Mouse (Mus musculus): ENCODE data around the gene Gnaz. TPM values are rescaled to one million over a fixed set of nuclear protein-coding genes. Genes with fewer than 3 reads are reported as not detected.

The Gnaz gene
- total RNA-seq (2015; ENCODE audit: low replicate concordance) = 0.63 TPM in 1 of 2 replicates, not detected in the other
- total RNA-seq (2017; ENCODE audit: low replicate concordance) = 0.51 and 0.70 TPM in 2 replicates

DNA sequence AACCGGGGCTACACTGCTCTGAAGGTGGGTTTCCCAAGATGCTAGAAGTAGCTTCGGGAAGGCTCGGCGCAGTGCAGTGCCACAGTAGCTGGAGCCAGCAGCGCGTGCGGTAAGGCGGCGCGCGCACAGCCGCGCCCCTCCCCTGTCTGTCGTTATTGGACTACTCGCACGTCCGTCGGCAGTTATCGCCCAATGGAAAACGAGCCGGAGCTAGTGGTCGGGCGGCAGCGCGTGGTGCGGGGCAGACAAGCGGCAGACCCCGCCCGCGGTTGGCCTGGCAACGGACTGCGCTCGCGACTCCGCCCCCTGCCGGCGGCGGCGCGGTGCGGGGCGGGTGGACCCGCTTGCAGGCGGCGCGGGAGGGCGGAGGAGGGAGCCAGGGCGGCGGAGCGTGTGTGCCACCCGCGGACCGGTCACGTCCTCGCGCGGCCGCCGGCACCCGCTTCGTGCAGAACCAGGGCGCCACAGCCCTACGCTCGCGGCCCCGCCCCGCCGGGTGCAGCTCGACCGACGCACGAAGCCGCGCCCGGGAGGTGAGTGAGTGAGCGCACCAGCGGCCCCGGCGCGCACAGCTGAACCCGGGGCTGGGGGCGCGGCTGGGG lies at the start of gene Gnaz:
TSS of gene Gnaz (plus strand) at position 328 of the 602 bp plus-strand sequence.
- ATAC-seq (replicated peaks; ENCODE audit: low FRiP score, poor library complexity, severe bottlenecking) = no peak

DNA sequence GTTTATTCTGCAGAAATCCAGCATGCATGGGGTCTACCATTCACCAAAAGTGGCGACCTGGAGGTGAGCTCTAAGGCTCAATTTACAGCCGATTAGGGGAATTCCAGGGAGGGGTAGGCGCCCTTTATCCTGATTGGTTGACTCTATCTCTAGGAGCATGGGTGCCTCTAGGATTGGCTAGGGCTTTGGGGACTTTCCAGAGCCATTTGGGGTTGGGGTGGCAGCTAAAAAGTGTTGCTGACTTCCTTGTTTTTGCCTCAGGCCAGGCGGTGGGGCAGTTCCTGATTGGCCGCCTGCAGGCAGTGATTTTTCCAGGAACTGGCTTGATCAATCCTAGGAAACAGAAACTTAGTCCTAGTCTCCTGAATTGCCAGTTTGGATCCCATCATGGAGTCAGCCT lies 47.7 kb upstream of the Gnaz start:
- no peak for ATAC-seq (replicated peaks; ENCODE audit: low FRiP score, poor library complexity, severe bottlenecking)

DNA sequence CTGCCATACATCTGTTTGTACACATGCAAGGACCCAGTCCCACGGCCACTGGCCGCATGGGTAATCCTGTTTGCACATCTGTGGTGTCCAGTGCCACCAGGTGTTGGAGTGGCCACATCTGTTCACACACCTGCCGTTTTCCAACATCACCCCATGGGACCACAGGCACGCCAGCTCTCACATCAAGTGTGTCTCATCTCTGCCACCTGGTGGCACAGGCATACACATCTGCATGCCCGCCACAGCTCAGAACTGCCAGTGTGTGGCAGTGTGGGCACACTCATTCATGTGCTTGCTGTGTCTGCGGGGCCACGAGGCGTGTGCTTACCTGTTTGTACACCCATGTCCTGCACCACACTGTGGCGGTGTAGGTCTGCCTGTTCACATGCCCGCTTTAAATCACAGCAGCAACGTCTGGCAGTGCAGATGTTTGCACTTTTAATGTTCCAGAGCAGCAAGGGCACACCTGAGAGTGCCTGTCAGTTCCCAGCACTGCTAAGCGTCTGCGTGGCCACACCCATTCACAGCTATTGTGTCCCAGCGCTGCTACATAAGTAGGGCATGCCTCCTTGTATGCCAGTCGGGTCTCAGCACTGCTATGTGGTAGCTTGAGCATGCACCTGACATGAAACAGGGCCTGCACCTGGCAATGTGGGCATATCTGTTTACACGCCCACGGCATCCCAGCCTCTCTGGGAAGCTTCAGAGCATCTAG lies 46.0 kb upstream of the Gnaz start:
- no peak for ATAC-seq (replicated peaks; ENCODE audit: low FRiP score, poor library complexity, severe bottlenecking)

DNA sequence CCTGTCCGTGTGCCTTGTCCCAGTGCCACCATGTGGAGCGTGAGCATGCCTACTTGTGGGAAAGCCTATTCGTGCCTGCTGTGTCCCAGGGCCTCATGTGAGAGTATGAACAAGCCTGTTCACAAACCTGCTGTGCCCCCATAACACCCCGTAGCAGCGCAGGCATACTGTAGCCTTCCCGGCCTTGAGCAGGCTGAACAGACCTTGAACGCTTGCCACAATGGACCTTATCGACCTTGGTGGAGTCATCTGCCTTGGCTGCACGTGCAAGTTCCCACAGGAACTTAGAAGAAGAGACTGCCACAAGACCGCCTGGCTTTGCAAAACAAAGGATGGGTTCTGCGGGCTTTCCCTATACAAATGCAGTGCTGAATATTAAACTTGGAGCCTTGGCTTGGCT lies 45.4 kb upstream of the Gnaz start:
- no peak for ATAC-seq (replicated peaks; ENCODE audit: low FRiP score, poor library complexity, severe bottlenecking)

DNA sequence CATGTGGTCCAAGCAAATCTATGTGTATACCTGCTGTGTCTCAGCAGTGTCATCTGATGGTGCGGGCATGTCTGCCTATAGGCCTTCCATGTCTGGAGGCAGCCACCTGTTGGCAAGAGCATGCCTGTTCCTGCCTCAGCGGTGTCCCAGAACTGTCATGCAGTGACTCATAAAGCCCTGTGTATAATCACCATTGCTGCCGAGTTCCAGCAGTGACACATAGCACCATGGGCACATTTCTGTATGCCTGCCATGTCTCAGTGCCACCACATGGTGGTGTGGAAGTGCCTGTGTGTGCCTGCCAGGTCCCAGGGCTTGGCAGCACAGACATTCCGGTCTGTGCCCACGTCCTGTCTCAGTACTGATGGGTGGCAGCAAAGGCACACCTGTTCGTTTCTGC lies 44.2 kb upstream of the Gnaz start:
- no peak for ATAC-seq (replicated peaks; ENCODE audit: low FRiP score, poor library complexity, severe bottlenecking)

DNA sequence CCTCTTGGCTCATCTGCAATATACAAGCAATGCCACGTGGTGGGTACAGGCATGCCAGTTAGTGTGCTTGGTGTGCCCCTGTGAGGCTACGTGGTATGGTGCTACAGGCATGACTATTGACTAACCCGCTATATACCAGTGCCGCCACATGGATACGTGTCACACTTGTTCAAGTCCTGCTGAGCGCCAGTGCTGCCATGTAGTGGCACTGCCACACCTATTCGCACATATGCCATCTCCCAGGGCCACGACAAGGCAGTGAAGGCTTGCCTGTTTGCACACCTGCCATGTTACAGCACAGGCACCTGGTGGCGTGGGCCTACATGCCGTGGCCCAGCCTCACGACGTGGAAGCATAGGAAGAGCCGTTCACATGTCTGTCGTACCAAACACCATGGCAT lies 42.7 kb upstream of the Gnaz start:
- no peak for ATAC-seq (replicated peaks; ENCODE audit: low FRiP score, poor library complexity, severe bottlenecking)

DNA sequence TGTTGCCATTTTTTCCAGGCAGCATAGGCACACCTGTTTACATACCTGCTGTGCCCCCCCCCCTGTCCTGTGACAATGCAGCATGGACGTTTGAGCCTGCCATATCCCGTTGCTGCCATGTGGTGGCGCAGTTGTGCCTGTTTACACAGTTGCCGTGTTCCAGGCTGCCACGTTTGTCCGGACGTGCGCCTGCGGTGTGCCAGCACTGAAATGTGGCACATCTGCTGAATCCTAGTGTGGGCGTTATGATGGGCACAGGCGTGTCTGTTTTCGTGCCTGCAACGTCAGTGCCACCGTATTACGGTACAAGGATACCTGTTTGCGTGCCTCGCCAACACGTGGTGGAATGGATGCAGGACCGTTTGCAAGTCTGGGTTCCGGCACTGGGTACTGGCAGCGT lies 41.7 kb upstream of the Gnaz start:
- no peak for ATAC-seq (replicated peaks; ENCODE audit: low FRiP score, poor library complexity, severe bottlenecking)

DNA sequence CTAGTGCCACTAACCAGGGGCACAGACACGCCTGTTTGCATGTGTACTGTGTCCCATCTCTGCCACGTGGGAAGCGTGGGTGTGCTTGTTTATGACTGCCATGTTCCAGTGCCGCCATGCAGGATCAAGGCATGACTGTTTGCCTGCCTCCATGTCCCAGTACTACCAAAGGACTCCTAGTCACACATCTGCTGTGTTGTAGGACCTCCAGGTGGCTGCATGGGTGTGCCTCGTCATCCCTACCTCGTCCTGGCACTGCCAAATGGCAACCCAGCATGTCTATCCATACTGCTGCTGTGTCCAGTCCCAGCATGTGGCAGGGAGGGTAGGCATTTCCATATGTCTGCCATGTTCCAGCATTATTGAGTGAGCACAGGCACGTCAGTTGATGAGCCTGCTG lies 38.7 kb upstream of the Gnaz start:
- ATAC-seq (replicated peaks; ENCODE audit: low FRiP score, poor library complexity, severe bottlenecking) = no peak

DNA sequence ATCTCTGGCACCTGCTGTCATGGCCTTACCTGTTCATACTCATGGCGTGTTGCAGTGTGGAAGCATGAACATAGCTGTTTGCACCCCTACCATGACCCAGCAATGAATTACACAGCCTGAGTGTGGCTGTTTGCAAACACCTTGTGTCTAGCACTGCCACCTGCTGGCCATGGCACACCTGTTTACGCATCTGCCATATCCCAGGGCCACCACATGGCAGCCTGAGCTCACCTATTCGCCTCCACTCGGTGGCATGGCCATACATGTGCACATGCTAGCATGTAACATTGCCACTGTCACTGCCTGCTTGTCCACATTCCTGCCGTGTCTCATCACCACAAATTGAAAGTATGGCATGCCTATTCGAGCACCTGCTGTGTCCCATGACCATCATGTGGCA lies 37.4 kb upstream of the Gnaz start:
- no peak for ATAC-seq (replicated peaks; ENCODE audit: low FRiP score, poor library complexity, severe bottlenecking)

DNA sequence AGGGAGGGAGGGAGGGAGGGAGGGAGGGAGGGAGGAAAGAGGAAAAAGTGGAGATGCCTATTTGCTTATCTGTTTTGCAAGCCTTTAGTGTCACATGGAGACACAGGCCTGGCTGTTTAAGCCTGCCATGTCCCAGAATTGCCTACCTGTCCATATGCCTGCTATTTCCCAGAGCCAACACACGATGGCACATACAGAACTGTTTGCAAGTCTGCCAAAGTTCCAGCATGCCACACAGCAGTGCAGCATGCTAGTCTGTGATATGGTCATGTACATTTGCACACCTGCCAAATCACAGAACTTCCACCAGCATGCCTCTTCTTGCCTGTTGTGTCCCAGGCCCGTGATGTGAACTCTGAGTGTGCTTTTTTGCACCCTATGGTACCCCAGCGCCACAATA lies 36.4 kb upstream of the Gnaz start:
- no peak for ATAC-seq (replicated peaks; ENCODE audit: low FRiP score, poor library complexity, severe bottlenecking)

DNA sequence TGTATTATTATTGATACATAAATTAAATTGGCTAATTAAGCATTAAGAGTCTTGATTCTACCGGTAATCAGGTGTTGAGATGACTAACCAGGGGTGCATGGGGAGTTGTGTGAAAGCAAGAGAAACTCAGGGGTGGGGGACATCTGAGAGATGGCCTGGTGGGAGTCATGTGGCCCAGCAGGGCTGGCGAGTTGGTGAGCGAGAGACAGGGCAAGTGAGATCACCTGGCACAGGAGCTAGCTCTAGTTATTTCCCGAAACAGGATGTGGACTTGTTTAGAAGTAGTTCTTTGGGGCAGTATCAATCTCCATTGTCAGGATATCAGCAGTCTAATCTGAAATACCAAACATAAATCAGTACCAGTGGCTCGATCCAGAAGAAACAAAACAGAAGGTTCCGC lies 35.3 kb upstream of the Gnaz start:
- no peak for ATAC-seq (replicated peaks; ENCODE audit: low FRiP score, poor library complexity, severe bottlenecking)

DNA sequence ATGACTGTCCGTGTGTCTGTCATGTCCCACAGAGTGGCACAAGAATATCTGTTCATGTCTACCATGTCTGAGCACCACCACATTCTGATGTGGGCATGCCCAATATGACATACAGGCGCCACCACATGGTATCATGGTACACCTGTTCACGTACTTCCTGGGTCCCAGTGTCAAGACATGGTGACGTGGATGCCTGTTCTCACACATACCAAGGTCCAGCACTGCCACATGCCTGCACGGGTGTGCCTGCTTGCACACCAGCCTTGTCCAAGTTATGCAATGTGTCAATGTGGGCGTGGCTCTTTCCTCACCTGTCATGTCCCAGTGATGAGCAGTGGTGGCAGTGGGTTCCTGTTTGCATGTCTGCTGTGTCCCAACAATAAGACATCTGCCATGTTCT lies 34.5 kb upstream of the Gnaz start:
- no peak for ATAC-seq (replicated peaks; ENCODE audit: low FRiP score, poor library complexity, severe bottlenecking)

DNA sequence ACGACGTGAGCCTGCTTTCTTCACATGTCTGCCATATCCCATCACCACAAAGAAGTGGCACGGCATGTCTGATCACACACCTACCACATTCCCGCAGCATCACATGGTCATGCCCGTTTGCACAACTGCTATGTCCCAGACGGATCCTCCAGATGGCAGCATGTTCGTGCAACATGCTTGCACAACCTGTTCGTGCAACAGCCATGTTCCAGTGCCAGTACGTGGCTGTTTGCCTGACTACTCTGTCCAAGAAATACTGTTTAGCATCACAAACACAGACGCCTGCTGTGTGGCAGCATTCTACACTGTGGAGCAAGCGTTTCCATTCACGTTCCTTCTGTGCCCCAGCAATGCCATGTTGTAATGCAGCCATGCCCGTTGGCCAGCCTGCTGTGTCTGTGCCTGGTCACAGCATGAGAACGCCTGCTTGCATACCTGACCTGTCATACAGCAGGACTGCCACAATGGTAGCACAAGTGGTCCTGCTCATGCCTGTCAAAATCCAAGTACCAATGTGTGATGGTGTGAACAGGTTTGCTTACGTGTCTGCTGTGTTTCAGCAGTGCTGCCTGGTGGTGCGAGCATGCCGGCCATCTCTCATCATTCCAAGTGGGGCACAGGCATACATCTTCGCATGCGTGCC lies 33.3 kb upstream of the Gnaz start:
- no peak for ATAC-seq (replicated peaks; ENCODE audit: low FRiP score, poor library complexity, severe bottlenecking)

DNA sequence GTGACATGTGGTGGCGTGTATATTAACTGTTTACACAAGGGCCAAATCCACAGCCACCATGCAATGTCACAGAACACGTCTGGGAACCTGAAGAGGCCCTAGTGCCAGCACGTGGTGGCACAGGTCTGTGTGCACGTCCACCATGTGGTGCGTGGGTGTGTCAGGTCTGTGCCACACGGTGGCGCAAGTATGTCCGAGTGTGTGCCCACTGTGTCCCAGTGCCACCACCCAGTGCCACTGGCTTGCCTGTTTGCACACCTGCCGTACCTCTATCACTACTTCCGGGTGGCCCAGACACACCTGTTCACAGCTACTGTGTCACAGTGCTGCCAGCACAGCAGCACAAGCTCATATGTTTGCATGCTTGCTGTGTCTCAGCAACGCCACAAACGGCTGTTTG lies 32.5 kb upstream of the Gnaz start:
- no peak for ATAC-seq (replicated peaks; ENCODE audit: low FRiP score, poor library complexity, severe bottlenecking)

DNA sequence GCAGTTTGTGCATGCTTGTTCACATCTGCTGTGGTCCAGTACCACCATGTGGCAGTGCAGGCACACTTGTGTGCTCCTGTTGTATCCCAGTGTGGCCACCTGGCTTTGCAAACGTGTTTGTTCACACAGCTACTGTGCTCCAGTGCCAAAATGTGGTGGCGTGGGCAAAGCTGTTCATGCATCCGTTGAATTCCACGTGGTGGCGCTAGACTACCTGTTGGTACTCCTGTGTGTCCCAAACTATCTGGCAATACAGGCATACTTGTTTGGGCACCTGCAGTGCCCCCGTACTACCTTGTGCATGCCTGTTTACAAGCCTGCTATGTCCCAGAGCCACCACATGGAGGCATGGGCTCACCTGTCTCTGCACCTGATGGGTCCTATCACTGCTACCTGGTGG lies 32.0 kb upstream of the Gnaz start:
- ATAC-seq (replicated peaks; ENCODE audit: low FRiP score, poor library complexity, severe bottlenecking) = no peak

DNA sequence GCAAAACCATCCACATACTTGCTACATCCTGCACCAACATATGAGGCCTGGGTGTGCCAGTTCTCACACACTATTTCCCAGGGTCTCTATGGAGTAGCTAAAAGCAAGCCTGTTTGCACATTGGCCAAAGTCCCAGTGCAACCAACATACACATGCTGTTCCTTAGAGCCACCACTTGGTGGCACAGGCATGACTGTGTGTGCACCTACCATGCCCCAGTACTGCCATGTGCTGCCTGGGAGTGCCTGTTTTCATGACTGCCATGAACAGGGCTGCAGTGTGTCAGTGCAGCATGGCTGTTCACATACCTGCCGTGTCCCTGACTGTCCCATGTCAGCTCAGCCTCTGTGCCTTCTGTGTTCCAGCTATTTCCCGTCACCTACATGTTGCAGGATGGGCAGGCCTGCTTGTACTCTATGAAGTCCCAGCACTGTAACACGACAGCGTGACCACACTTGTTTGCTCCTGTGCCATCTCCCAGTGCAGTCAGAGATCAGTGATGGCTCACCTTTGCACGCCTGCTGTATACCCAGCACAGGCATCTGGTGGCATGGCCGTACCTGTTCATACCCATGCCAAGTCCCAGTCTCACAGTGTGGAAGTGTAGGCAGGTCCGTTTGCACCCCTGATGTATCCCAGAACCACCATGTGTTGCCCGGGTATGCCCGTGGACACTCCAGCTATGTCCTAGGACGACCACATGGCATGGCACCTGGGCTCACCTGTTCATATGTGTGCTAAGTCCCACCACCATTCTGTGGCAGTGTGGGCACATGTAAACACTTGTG lies 29.8 kb upstream of the Gnaz start:
- ATAC-seq (replicated peaks; ENCODE audit: low FRiP score, poor library complexity, severe bottlenecking) = no peak

DNA sequence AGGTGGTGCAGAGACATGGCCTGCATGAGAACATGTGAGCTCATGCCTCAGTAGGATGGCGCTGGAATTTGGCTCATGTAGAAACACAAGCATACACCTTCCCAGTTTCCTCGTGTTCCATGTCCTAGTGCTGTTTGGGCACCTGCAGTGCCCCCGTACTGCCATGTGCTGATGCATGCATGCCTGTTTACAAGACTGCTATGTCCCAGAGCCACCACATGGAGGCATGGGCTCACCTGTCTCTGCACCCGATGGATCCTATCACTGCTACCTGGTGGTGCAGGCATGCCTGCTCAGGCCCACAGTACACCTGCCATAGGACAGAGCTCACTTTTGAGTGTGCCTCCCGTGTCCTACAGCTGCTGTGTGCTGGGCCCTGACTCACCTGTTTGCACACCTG lies 28.6 kb upstream of the Gnaz start:
- no peak for ATAC-seq (replicated peaks; ENCODE audit: low FRiP score, poor library complexity, severe bottlenecking)

DNA sequence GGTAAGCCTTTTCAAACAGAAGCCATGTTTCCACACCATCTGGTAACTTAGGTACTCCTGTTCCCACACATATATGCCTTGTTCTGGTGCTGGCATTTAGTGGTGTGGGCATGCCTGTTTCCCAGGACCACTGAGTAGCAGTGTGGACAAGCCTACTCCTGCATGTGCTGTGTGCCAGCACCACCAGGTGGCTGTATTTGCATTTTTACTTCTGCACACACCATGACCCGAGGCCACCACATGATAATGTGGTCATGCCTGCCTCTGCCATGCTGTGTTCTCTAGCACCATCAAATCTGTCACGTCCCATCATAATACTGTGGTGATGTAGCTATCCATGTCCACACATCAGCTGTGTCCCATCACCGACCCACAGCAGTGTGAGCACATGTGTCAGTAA lies 27.7 kb upstream of the Gnaz start:
- ATAC-seq (replicated peaks; ENCODE audit: low FRiP score, poor library complexity, severe bottlenecking) = no peak

DNA sequence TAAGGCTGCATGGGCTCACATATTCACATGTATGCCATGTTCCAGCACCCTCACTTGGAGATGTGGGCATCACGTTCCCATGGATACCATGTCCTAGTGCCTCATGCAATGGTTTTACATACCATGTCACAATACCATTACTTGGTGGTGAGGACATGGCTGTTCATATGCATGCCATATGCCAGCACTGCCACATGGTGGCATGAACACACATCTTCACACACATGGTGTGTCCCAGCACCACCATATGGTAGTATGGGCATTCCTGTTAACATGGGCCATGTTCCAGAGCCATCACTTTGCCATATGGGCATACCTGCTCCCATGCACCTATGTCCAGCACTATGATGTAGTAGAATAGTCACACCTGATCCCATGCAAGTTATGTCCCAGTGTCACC lies 26.2 kb upstream of the Gnaz start:
- ATAC-seq (replicated peaks; ENCODE audit: low FRiP score, poor library complexity, severe bottlenecking) = no peak

DNA sequence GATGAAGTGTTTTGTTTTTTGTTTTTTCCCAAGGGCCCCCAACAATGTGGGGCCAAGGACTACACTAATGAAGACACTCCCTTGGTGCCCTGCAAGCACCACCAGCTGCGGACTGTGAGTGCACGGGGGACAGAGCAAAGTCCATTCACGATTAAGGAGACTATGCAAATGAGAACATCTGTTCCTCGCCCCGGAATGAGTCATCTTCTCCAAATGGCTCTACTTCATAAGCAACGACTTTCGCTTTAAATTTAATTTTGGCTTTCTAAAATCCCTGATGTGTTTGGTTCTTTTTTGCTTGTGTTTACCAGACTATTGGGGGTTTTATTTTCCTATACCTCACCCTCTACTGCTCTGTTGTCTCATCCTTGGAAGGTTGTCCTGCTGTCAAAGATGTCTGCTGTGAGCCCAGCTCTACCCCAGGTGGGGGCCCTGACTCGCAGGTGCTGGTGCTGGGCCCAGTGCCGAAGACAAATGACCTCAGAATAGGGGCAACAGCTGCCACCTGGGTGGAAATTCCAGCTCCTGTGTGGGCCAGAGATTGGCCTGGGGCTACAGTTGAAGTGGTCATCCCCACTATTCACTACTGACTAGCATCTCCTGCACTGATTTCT lies 14.0 kb upstream of the Gnaz start:
- no peak for ATAC-seq (replicated peaks; ENCODE audit: low FRiP score, poor library complexity, severe bottlenecking)

All from erythroblast, adult 5-6 weeks (primary cell).